Mouse (Mus musculus): Measurements from ENCODE around the gene Sgsm1. TPM values are rescaled to one million over a fixed set of nuclear protein-coding genes. Genes with fewer than 3 reads are reported as not detected.

Gene Sgsm1
- polyA plus RNA-seq, 1 experiment from 2014 or later: 3.2 TPM

DNA sequence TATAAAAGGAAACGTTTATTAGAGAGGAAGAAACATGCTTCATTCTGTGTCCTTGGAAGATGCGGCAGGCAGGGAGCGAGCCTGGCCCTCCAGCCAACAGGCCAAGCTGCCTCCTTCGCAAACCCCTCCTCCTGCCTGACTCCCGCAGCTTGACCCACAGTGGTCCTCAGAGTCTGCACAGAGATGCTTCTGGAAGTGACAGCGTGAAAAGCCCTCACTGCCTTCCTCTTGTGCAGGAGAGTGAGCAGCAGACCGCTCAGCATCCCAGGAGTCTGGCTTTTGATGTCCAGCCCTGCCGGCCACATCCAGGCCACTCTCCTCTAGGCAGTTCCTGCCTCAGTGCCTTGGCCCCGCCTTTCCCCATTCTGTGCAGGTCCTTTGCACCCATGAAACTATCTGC lies 11.2 kb downstream of the Sgsm1 start:
- DNase-seq (ENCODE audit: low spot score) (no peak), ATAC-seq (ENCODE audit: low FRiP score, low TSS enrichment) (no peak)
- Histone ChIP-seq H3K27ac (replicated peaks) (no peak overlapping the region), H3K9me3 (ENCODE audit: control insufficient read depth, low read length) (no peaks in the 10 kb centered on the region), H3K4me3 (ENCODE audit: low read depth, low read length) (no peak overlapping the region), H3K9ac (ENCODE audit: low read length) (no peak overlapping the region), H3K4me2 (replicated peaks; ENCODE audit: low read depth) (no peak overlapping the region), H3K27me3 (ENCODE audit: control insufficient read depth, insufficient read depth, low read length) (no peaks in the 10 kb centered on the region), H3K4me1 (replicated peaks; ENCODE audit: control insufficient read depth, insufficient read depth) (no peaks in the 10 kb centered on the region), H3K36me3 (ENCODE audit: control insufficient read depth, insufficient read depth, low read length) (no peaks in the 10 kb centered on the region)
- 49% methylated on average over 9 of the region's 9 CpGs for WGBS
- TF ChIP-seq EP300 (optimal IDR thresholded peaks at IDR 0.05) (no peak), CTCF (IDR thresholded peaks at IDR 0.05; ENCODE audit: low read depth) (no peak)

DNA sequence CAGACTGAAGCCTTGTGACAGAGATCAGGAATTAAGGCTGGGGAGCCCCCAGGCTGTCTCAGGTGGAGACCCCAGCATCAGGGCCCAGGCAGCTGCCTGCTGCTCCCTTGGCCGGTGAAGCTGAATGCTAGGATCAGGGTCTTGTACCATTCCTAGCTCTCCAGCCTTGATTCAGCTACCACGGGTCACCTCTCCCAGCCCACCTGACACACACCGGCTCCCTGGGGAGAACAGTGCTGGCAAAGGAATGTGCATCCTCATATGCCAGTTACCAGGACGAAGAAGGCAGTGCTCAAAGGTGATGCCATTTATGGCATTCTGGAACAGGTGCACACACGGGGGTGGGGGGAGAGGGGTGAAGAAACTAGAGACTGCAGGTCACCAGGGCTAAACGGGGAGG lies 11.8 kb downstream of the Sgsm1 start:
- 58% methylated on average over 6 of the region's 6 CpGs for WGBS

DNA sequence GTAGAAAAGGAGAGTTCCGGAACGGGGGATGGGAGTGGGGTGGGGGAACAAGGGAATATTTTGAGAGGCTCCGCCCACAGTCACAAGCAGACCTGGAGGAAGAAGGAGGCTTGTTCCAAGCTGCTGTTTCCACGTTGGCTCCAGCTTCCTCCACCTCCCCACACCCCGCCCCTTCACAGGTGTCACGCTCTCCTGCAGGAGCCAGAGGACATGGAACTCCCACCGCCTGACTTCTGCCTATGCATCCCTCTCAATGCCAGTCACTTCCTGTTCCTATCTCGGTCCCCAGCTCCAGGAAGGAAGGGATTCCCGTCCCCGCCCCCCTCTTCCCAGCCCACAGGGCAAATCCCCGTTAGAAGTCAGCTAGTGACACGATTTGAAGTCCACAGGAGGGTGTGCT lies 12.5 kb downstream of the Sgsm1 start:
- 13% methylated on average over 12 of the region's 12 CpGs for WGBS
- no peaks in the 10 kb centered on the region for H3K27me3 ChIP-seq (ENCODE audit: control insufficient read depth, insufficient read depth, low read length)
- H3K36me3 ChIP-seq (ENCODE audit: control insufficient read depth, insufficient read depth, low read length): no peaks in the 10 kb centered on the region
- peak overlapping the region; percentile 25; the same call in 1 of the 2 replicates for H3K4me2 ChIP-seq (replicated peaks; ENCODE audit: low read depth)
- no peak overlapping the region; the same call in 1 of the 2 replicates for H3K9ac ChIP-seq (ENCODE audit: low read length)
- H3K4me3 ChIP-seq (ENCODE audit: low read depth, low read length): no peak overlapping the region
- ATAC-seq (ENCODE audit: low FRiP score, low TSS enrichment) (no peak), DNase-seq (ENCODE audit: low spot score) (peak; percentile 57)
- no peaks in the 10 kb centered on the region for H3K4me1 ChIP-seq (replicated peaks; ENCODE audit: control insufficient read depth, insufficient read depth)
- no peaks in the 10 kb centered on the region for H3K9me3 ChIP-seq (ENCODE audit: control insufficient read depth, low read length)
- TF ChIP-seq EP300 (optimal IDR thresholded peaks at IDR 0.05): no peak
- TF ChIP-seq CTCF (IDR thresholded peaks at IDR 0.05; ENCODE audit: low read depth): no peak
- no peak overlapping the region for H3K27ac ChIP-seq (replicated peaks)

More for the DNA sequence above, 11.8 kb downstream of the Sgsm1 start:
- H3K4me1 ChIP-seq (replicated peaks; ENCODE audit: control insufficient read depth, insufficient read depth): no peaks in the 10 kb centered on the region
- no peaks in the 10 kb centered on the region for H3K27me3 ChIP-seq (ENCODE audit: control insufficient read depth, insufficient read depth, low read length)
- DNase-seq (ENCODE audit: low spot score): no peak
- H3K4me2 ChIP-seq (replicated peaks; ENCODE audit: low read depth): no peak overlapping the region
- ATAC-seq (ENCODE audit: low FRiP score, low TSS enrichment): no peak
- H3K4me3 ChIP-seq (ENCODE audit: low read depth, low read length): no peak overlapping the region
- no peak overlapping the region for H3K9ac ChIP-seq (ENCODE audit: low read length)
- no peak for TF ChIP-seq EP300 (optimal IDR thresholded peaks at IDR 0.05)
- H3K9me3 ChIP-seq (ENCODE audit: control insufficient read depth, low read length): no peaks in the 10 kb centered on the region
- no peak overlapping the region for H3K27ac ChIP-seq (replicated peaks)
- H3K36me3 ChIP-seq (ENCODE audit: control insufficient read depth, insufficient read depth, low read length): no peaks in the 10 kb centered on the region

DNA sequence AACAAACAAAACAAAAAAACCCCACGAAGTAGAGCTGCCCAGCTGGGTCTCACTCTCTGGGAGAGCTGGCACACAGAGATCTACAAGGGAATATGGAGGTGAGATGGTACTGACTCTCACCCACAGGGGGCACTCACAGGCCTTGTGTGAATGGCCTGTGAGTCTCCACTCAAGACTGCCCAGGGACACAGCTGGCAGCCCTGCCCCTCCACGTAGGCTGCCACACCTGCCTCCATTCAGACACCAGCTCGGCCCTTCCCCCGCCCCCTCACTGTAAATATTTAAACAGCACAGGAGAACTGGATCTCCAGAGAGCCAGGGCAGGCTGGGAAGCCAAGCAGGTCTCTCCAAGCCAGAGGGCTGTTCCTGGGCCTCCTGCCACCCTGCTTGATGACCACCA lies 14.8 kb downstream of the Sgsm1 start:
- Histone ChIP-seq H3K9ac (ENCODE audit: low read length) (no peak overlapping the region), H3K9me3 (ENCODE audit: control insufficient read depth, low read length) (no peaks in the 10 kb centered on the region), H3K36me3 (ENCODE audit: control insufficient read depth, insufficient read depth, low read length) (no peaks in the 10 kb centered on the region), H3K27ac (replicated peaks) (peak overlapping the region; percentile 77), H3K4me1 (replicated peaks; ENCODE audit: control insufficient read depth, insufficient read depth) (no peaks in the 10 kb centered on the region), H3K27me3 (ENCODE audit: control insufficient read depth, insufficient read depth, low read length) (no peaks in the 10 kb centered on the region), H3K4me2 (replicated peaks; ENCODE audit: low read depth) (no peak overlapping the region), H3K4me3 (ENCODE audit: low read depth, low read length) (no peak overlapping the region)
- ATAC-seq (ENCODE audit: low FRiP score, low TSS enrichment) (peak; percentile 96), DNase-seq (ENCODE audit: low spot score) (peak; percentile 95)
- TF ChIP-seq EP300 (optimal IDR thresholded peaks at IDR 0.05): no peak
- peak; percentile 80 for TF ChIP-seq CTCF (IDR thresholded peaks at IDR 0.05; ENCODE audit: low read depth)
- 13% methylated on average over 4 of the region's 4 CpGs for WGBS

DNA sequence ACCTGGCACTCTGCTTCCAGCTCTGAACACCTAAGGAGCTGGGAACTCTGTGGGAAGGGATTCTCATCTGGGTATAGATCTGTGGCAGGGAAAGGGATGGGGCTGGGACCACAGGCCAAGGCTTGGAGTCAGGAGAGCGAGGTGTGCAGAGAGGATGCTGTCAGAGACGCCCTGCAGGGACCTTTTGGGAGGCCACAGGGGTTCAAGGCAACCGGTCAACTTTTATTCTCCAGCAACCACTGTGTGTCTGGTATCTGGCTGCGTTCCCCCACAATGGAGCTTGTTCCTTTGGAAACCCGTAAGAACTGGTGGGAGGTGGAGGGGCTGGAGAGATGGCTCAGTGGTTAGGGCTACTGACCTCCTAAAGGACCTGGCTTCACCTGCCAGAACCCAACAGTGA lies 16.0 kb downstream of the Sgsm1 start:
- no peak overlapping the region for H3K9ac ChIP-seq (ENCODE audit: low read length)
- H3K4me3 ChIP-seq (ENCODE audit: low read depth, low read length): no peak overlapping the region
- H3K4me1 ChIP-seq (replicated peaks; ENCODE audit: control insufficient read depth, insufficient read depth): no peaks in the 10 kb centered on the region
- H3K9me3 ChIP-seq (ENCODE audit: control insufficient read depth, low read length): no peaks in the 10 kb centered on the region
- H3K27ac ChIP-seq (replicated peaks): no peak overlapping the region
- H3K27me3 ChIP-seq (ENCODE audit: control insufficient read depth, insufficient read depth, low read length): no peaks in the 10 kb centered on the region
- 82% methylated on average over 5 of the region's 5 CpGs for WGBS
- H3K36me3 ChIP-seq (ENCODE audit: control insufficient read depth, insufficient read depth, low read length): no peaks in the 10 kb centered on the region
- DNase-seq (ENCODE audit: low spot score) (no peak), ATAC-seq (ENCODE audit: low FRiP score, low TSS enrichment) (no peak)
- no peak overlapping the region for H3K4me2 ChIP-seq (replicated peaks; ENCODE audit: low read depth)
- TF ChIP-seq EP300 (optimal IDR thresholded peaks at IDR 0.05) (no peak), CTCF (IDR thresholded peaks at IDR 0.05; ENCODE audit: low read depth) (no peak)

DNA sequence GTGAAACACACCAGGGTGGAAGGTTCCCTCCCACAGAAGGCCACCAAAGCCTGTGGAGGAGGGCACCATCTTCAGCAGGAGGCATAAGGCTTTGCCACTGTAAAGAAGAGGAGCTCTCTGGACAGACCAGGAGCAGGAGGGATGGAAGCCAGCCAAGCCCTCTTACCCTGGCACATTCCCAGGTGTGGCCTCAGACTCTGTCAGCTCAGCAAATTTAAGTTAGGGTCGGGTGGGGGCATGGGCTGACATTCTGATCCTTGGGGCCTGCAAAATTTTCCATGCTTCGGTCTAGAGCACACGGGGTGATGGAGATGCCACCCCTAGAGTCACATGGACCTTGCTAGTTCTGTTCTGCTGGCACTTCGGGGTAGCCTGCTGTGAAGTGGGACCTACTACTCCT lies 17.1 kb downstream of the Sgsm1 start:
- DNase-seq (ENCODE audit: low spot score): no peak
- TF ChIP-seq EP300 (optimal IDR thresholded peaks at IDR 0.05): no peak
- H3K9me3 ChIP-seq (ENCODE audit: control insufficient read depth, low read length): no peaks in the 10 kb centered on the region
- no peak overlapping the region for H3K4me2 ChIP-seq (replicated peaks; ENCODE audit: low read depth)
- H3K4me3 ChIP-seq (ENCODE audit: low read depth, low read length): no peak overlapping the region
- no peak overlapping the region for H3K27ac ChIP-seq (replicated peaks)
- 75% methylated on average over 4 of the region's 4 CpGs for WGBS
- no peaks in the 10 kb centered on the region for H3K27me3 ChIP-seq (ENCODE audit: control insufficient read depth, insufficient read depth, low read length)
- no peak for ATAC-seq (ENCODE audit: low FRiP score, low TSS enrichment)
- no peaks in the 10 kb centered on the region for H3K36me3 ChIP-seq (ENCODE audit: control insufficient read depth, insufficient read depth, low read length)
- no peak overlapping the region for H3K9ac ChIP-seq (ENCODE audit: low read length)
- H3K4me1 ChIP-seq (replicated peaks; ENCODE audit: control insufficient read depth, insufficient read depth): no peaks in the 10 kb centered on the region

Measured in stomach, postnatal 0 days (tissue).